Mouse (Mus musculus): ENCODE data around the gene Ube2dnl1. TPM values are rescaled to one million over a fixed set of nuclear protein-coding genes. Genes with fewer than 3 reads are reported as not detected.

Ube2dnl1 gene
- polyA plus RNA-seq (2016; fragmentation: Nextera tagmentation; extraction: Ambion mirVana), result not detected in 2 replicates

GRCm38 (mm10) chrX:114904712-114905111 is at the start of gene Ube2dnl1:
Ube2dnl1 (plus strand) TSS chrX:114905012.
- no peak for DNase-seq (ENCODE audit: extremely low spot score, low spot score)
- WGBS, result 84% methylated on average over 5 of the region's 5 CpGs
- Histone ChIP-seq H3K36me3 (replicated peaks) (no peaks in the 10 kb centered on the region), H3K27ac (no peak within 1 kb of the TSS), H3K9me3 (no peaks in the 10 kb centered on the region), H3K4me3 (no peak within 1 kb of the TSS), H3K27me3 (ENCODE audit: poor library complexity, severe bottlenecking) (no peaks in the 10 kb centered on the region), H3K4me1 (no peaks in the 10 kb centered on the region)

GRCm38 (mm10) chrX:114895489-114895888 is 9.3 kb upstream of the Ube2dnl1 start:
- Histone ChIP-seq H3K27ac (no peak overlapping the region), H3K4me1 (no peaks in the 10 kb centered on the region), H3K9me3 (no peaks in the 10 kb centered on the region; the same call in 1 of the 2 replicates), H3K36me3 (replicated peaks) (no peaks in the 10 kb centered on the region), H3K27me3 (ENCODE audit: poor library complexity, severe bottlenecking) (no peaks in the 10 kb centered on the region), H3K4me3 (no peak overlapping the region)
- no peak for DNase-seq (ENCODE audit: extremely low spot score, low spot score)

- no peak for DNase-seq (ENCODE audit: extremely low spot score, low spot score)
- Histone ChIP-seq H3K27ac (no peak overlapping the region), H3K27me3 (ENCODE audit: poor library complexity, severe bottlenecking) (no peaks in the 10 kb centered on the region), H3K36me3 (replicated peaks) (no peaks in the 10 kb centered on the region), H3K4me1 (no peaks in the 10 kb centered on the region), H3K4me3 (no peak overlapping the region), H3K9me3 (no peaks in the 10 kb centered on the region; the same call in 1 of the 2 replicates)
- WGBS, result 90% methylated on average over 3 of the region's 3 CpGs
Observed at GRCm38 (mm10) chrX:114897506-114897905, 7.3 kb upstream of the Ube2dnl1 start.

- H3K4me1 ChIP-seq, result no peaks in the 10 kb centered on the region
- H3K27ac ChIP-seq, result no peak overlapping the region
- no peak overlapping the region for H3K4me3 ChIP-seq
- H3K36me3 ChIP-seq (replicated peaks), result no peaks in the 10 kb centered on the region
- H3K27me3 ChIP-seq (ENCODE audit: poor library complexity, severe bottlenecking), result no peaks in the 10 kb centered on the region
- no peaks in the 10 kb centered on the region for H3K9me3 ChIP-seq
- DNase-seq (ENCODE audit: extremely low spot score, low spot score), result no peak
Observed at GRCm38 (mm10) chrX:114903391-114903790, 1.4 kb upstream of the Ube2dnl1 start.

- 100% methylated on average over 1 of the region's 1 CpGs for WGBS
- no peaks in the 10 kb centered on the region for H3K36me3 ChIP-seq (replicated peaks)
- H3K4me1 ChIP-seq, result no peaks in the 10 kb centered on the region
- H3K27ac ChIP-seq, result no peak within 1 kb of the TSS
- DNase-seq (ENCODE audit: extremely low spot score, low spot score), result no peak
- H3K9me3 ChIP-seq, result no peaks in the 10 kb centered on the region
- no peak within 1 kb of the TSS for H3K4me3 ChIP-seq
- no peaks in the 10 kb centered on the region for H3K27me3 ChIP-seq (ENCODE audit: poor library complexity, severe bottlenecking)
Observed at GRCm38 (mm10) chrX:114907282-114907681, 2.5 kb downstream of the Ube2dnl1 start, which contains the start of gene Ube2dnl2. Ube2dnl2 (plus strand) TSS chrX:114907582.

- no peak for DNase-seq (ENCODE audit: extremely low spot score, low spot score)
- WGBS, result 37% methylated on average over 1 of the region's 1 CpGs
- no peak overlapping the region for H3K4me3 ChIP-seq
- H3K27ac ChIP-seq, result no peak overlapping the region
- H3K4me1 ChIP-seq, result no peaks in the 10 kb centered on the region
- peaks cover 4% of the 10 kb centered on the region; the same call in 1 of the 2 replicates for H3K9me3 ChIP-seq
- H3K27me3 ChIP-seq (ENCODE audit: poor library complexity, severe bottlenecking), result no peaks in the 10 kb centered on the region
- H3K36me3 ChIP-seq (replicated peaks), result no peaks in the 10 kb centered on the region
Observed at GRCm38 (mm10) chrX:114955066-114955465, 50.3 kb downstream of the Ube2dnl1 start.

Other genes starting within 250 kb of the Ube2dnl1 start
- not detected in 2 replicates for gene Ube2dnl2, start 2.6 kb downstream of the Ube2dnl1 start, polyA plus RNA-seq (2016; fragmentation: Nextera tagmentation; extraction: Ambion mirVana)

All from forebrain, embryonic 10.5 days (tissue).